Mouse (Mus musculus): ENCODE measurements around the gene Nucb1. TPM values are rescaled to one million over a fixed set of nuclear protein-coding genes. Genes with fewer than 3 reads are reported as not detected.

Nucb1 gene
- polyA plus RNA-seq, 1 experiment from 2014 or later: 199 TPM

DNA sequence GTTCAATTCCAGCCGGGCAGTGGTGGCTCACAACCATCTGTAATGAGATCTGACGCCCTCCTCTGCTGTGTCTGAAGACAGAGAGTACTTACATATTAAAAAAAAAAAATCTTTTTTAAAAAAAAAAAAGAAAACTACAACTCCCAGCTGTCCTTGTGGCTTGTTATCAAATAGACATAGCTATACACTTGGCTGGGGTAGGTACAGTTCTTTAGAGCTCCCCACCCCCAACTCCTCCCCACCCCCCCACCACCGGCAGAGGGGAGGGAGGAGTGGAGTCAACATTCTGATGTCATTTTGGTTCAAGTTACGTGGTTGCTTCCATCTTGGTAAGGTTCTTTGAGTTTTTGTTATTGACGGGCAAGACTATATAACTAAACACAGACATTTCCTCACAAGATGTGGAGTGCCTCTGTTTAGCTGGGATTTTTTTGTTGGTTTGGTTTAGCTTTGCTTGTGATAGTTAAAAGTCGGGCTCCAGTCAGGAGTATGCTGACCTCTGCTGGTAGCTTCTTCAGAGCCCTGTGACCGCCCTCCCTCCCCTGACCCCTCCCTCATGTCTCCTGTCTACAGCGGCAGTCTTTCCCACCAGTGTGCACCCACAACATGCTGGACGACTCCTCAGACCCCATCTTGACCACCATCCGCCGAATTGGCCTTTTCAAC lies 62.7 kb downstream of the Nucb1 start:
- no peak overlapping the region for H3K9ac ChIP-seq (ENCODE audit: low read length)
- WGBS: 40% methylated on average over 11 of the region's 11 CpGs
- ATAC-seq (ENCODE audit: low FRiP score, low TSS enrichment) (peak; percentile 17; the same call in 1 of the 2 replicates), DNase-seq (ENCODE audit: low spot score) (peak; percentile 63)
- TF ChIP-seq EP300 (optimal IDR thresholded peaks at IDR 0.05) (no peak), CTCF (IDR thresholded peaks at IDR 0.05; ENCODE audit: low read depth) (peak; percentile 74)
- no peaks in the 10 kb centered on the region for H3K4me1 ChIP-seq (replicated peaks; ENCODE audit: control insufficient read depth, insufficient read depth)
- H3K4me3 ChIP-seq (ENCODE audit: low read depth, low read length): no peak overlapping the region
- no peak overlapping the region for H3K27ac ChIP-seq (replicated peaks)
- H3K9me3 ChIP-seq (ENCODE audit: control insufficient read depth, low read length): no peaks in the 10 kb centered on the region
- H3K4me2 ChIP-seq (replicated peaks; ENCODE audit: low read depth): no peak overlapping the region
- no peaks in the 10 kb centered on the region for H3K27me3 ChIP-seq (ENCODE audit: control insufficient read depth, insufficient read depth, low read length)
- peaks cover 15% of the 10 kb centered on the region for H3K36me3 ChIP-seq (ENCODE audit: control insufficient read depth, insufficient read depth, low read length)

GRCm38 (mm10) chr7:45446589-45446988 lies 63.6 kb downstream of the Nucb1 start:
- TF ChIP-seq CTCF (IDR thresholded peaks at IDR 0.05; ENCODE audit: low read depth) (no peak), EP300 (optimal IDR thresholded peaks at IDR 0.05) (no peak)
- no peak overlapping the region for H3K9ac ChIP-seq (ENCODE audit: low read length)
- H3K4me3 ChIP-seq (ENCODE audit: low read depth, low read length): no peak overlapping the region
- no peaks in the 10 kb centered on the region for H3K4me1 ChIP-seq (replicated peaks; ENCODE audit: control insufficient read depth, insufficient read depth)
- ATAC-seq (ENCODE audit: low FRiP score, low TSS enrichment): no peak
- no peaks in the 10 kb centered on the region for H3K27me3 ChIP-seq (ENCODE audit: control insufficient read depth, insufficient read depth, low read length)
- H3K36me3 ChIP-seq (ENCODE audit: control insufficient read depth, insufficient read depth, low read length): peaks cover 12% of the 10 kb centered on the region
- H3K4me2 ChIP-seq (replicated peaks; ENCODE audit: low read depth): no peak overlapping the region
- no peak for DNase-seq (ENCODE audit: low spot score)
- no peak overlapping the region for H3K27ac ChIP-seq (replicated peaks)
- H3K9me3 ChIP-seq (ENCODE audit: control insufficient read depth, low read length): no peaks in the 10 kb centered on the region

DNA sequence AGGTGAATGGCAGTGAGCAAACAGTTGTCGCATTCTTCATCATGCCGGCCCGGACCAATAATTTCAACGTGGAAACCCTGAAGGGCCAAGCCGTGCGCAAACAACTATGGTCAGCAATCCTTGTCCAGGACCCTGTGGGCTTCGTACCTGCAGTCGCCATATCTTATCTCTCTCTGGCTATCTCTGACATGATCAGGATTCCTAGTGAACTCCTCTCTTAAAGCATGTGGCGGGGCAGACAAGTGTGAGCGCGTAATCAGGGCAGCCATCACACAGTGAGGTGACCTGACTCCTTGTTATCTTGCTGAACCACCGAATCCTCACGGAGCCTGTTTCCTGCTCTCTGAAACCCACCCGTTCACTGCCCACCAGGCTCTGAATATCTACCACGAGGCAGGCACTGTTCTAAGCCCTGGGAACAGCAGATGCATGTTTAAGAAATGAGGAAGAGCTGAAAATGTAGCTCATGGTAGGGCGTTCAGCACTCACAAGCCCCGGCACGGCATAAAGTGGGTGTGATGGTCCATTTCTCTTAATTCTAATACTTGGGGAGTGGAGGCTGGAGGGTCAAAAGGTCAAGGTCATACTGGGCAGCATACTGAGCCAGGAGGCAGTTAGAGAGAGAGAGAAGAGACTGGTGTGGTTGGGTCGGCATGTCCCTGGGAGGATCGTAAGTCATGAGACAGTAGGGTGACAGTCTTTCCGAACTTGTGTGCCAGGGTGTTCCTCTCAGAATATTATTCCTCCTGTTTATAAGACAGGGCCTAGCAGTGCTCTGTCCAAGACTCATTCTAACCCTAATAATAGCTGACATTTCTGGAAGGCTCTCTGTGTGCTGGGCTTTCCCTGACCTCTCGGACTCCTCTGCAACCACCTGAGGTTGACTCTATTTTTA lies 66.4 kb downstream of the Nucb1 start:
- peaks cover 12% of the 10 kb centered on the region for H3K36me3 ChIP-seq (ENCODE audit: control insufficient read depth, insufficient read depth, low read length)
- TF ChIP-seq CTCF (IDR thresholded peaks at IDR 0.05; ENCODE audit: low read depth) (no peak), EP300 (optimal IDR thresholded peaks at IDR 0.05) (no peak)
- H3K9ac ChIP-seq (ENCODE audit: low read length): no peak overlapping the region
- H3K27ac ChIP-seq (replicated peaks): no peak overlapping the region
- H3K27me3 ChIP-seq (ENCODE audit: control insufficient read depth, insufficient read depth, low read length): no peaks in the 10 kb centered on the region
- H3K4me1 ChIP-seq (replicated peaks; ENCODE audit: control insufficient read depth, insufficient read depth): no peaks in the 10 kb centered on the region
- 79% methylated on average over 22 of the region's 22 CpGs for WGBS
- no peaks in the 10 kb centered on the region for H3K9me3 ChIP-seq (ENCODE audit: control insufficient read depth, low read length)
- no peak overlapping the region for H3K4me2 ChIP-seq (replicated peaks; ENCODE audit: low read depth)
- H3K4me3 ChIP-seq (ENCODE audit: low read depth, low read length): no peak overlapping the region
- ATAC-seq (ENCODE audit: low FRiP score, low TSS enrichment): no peak
- DNase-seq (ENCODE audit: low spot score): no peak

Small RNA genes lying within 50 kb of the gene (microRNA-seq; reads per million reads assigned to microRNA genes)
- gene Gm22133: not detected

Other genes with a start within 250 kb of the Nucb1 start
- not detected in 2 replicates for gene Slc6a21, start 232.9 kb downstream of the Nucb1 start, polyA plus RNA-seq (2015; fragmentation: Nextera tagmentation; extraction: Ambion mirVana)
- gene Trpm4, start 176.6 kb downstream of the Nucb1 start, polyA plus RNA-seq (2015; fragmentation: Nextera tagmentation; extraction: Ambion mirVana): 22.7 and 23.7 TPM in 2 replicates
- gene Hrc, start 175.1 kb downstream of the Nucb1 start, polyA plus RNA-seq (2015; fragmentation: Nextera tagmentation; extraction: Ambion mirVana): 0.80 and 0.85 TPM in 2 replicates
- gene Ppfia3, start 143.4 kb downstream of the Nucb1 start, polyA plus RNA-seq (2015; fragmentation: Nextera tagmentation; extraction: Ambion mirVana): 6.0 and 7.1 TPM in 2 replicates
- 5.9 and 6.1 TPM in 2 replicates for gene Lin7b, start 139.8 kb downstream of the Nucb1 start, polyA plus RNA-seq (2015; fragmentation: Nextera tagmentation; extraction: Ambion mirVana)
- gene Snrnp70, start 114.7 kb downstream of the Nucb1 start, polyA plus RNA-seq (2015; fragmentation: Nextera tagmentation; extraction: Ambion mirVana): 73.7 and 78.8 TPM in 2 replicates
- gene Kcna7, start 104.8 kb downstream of the Nucb1 start, polyA plus RNA-seq (2015; fragmentation: Nextera tagmentation; extraction: Ambion mirVana): 0.15 and 0.17 TPM in 2 replicates
- gene Ntf5, start 96.7 kb downstream of the Nucb1 start, polyA plus RNA-seq (2015; fragmentation: Nextera tagmentation; extraction: Ambion mirVana): 1.5 and 1.8 TPM in 2 replicates
- gene Lhb, start 89.6 kb downstream of the Nucb1 start, polyA plus RNA-seq (2015; fragmentation: Nextera tagmentation; extraction: Ambion mirVana): not detected in 2 replicates
- gene Gys1, start 75.6 kb downstream of the Nucb1 start, polyA plus RNA-seq (2015; fragmentation: Nextera tagmentation; extraction: Ambion mirVana): 10.1 and 10.6 TPM in 2 replicates
- gene Ruvbl2, start 72.3 kb downstream of the Nucb1 start, polyA plus RNA-seq (2015; fragmentation: Nextera tagmentation; extraction: Ambion mirVana): 46.2 and 46.7 TPM in 2 replicates
- 3,647 and 3,760 TPM in 2 replicates for gene Ftl1, start 50.5 kb downstream of the Nucb1 start, polyA plus RNA-seq (2015; fragmentation: Nextera tagmentation; extraction: Ambion mirVana)
- 119 and 120 TPM in 2 replicates for gene Bax, start 43.5 kb downstream of the Nucb1 start, polyA plus RNA-seq (2015; fragmentation: Nextera tagmentation; extraction: Ambion mirVana)
- 0.32 and 0.42 TPM in 2 replicates for gene Tulp2, start 28.5 kb downstream of the Nucb1 start, polyA plus RNA-seq (2015; fragmentation: Nextera tagmentation; extraction: Ambion mirVana)
- gene Gm45808, start 23.6 kb downstream of the Nucb1 start, polyA plus RNA-seq (2015; fragmentation: Nextera tagmentation; extraction: Ambion mirVana): not detected in 2 replicates
- 1.1 and 1.3 TPM in 2 replicates for gene Dhdh, start 21.6 kb downstream of the Nucb1 start, polyA plus RNA-seq (2015; fragmentation: Nextera tagmentation; extraction: Ambion mirVana)
- 21.6 and 26.6 TPM in 2 replicates for gene Ppp1r15a, start 15.9 kb upstream of the Nucb1 start, polyA plus RNA-seq (2015; fragmentation: Nextera tagmentation; extraction: Ambion mirVana)
- gene Plekha4, start 15.9 kb upstream of the Nucb1 start, polyA plus RNA-seq (2015; fragmentation: Nextera tagmentation; extraction: Ambion mirVana): 7.9 and 8.0 TPM in 2 replicates
- 16.6 and 16.9 TPM in 2 replicates for gene Hsd17b14, start 44.5 kb upstream of the Nucb1 start, polyA plus RNA-seq (2015; fragmentation: Nextera tagmentation; extraction: Ambion mirVana)
- gene Bcat2, start 59.7 kb upstream of the Nucb1 start, polyA plus RNA-seq (2015; fragmentation: Nextera tagmentation; extraction: Ambion mirVana): 101 and 108 TPM in 2 replicates
- gene Fgf21, start 105.1 kb upstream of the Nucb1 start, polyA plus RNA-seq (2015; fragmentation: Nextera tagmentation; extraction: Ambion mirVana): 0.69 and 0.90 TPM in 2 replicates
- 1.8 and 2.3 TPM in 2 replicates for gene Fut1, start 106.9 kb upstream of the Nucb1 start, polyA plus RNA-seq (2015; fragmentation: Nextera tagmentation; extraction: Ambion mirVana)
- gene Izumo1, start 111.4 kb upstream of the Nucb1 start, polyA plus RNA-seq (2015; fragmentation: Nextera tagmentation; extraction: Ambion mirVana): 0.08 TPM in 2 replicates
- 5.4 and 6.3 TPM in 2 replicates for gene Rasip1, start 117.1 kb upstream of the Nucb1 start, polyA plus RNA-seq (2015; fragmentation: Nextera tagmentation; extraction: Ambion mirVana)
- gene Mamstr, start 129.6 kb upstream of the Nucb1 start, polyA plus RNA-seq (2015; fragmentation: Nextera tagmentation; extraction: Ambion mirVana): 4.6 and 5.5 TPM in 2 replicates
- gene Fut2, start 156.0 kb upstream of the Nucb1 start, polyA plus RNA-seq (2015; fragmentation: Nextera tagmentation; extraction: Ambion mirVana): 35.1 and 36.1 TPM in 2 replicates
- 0.41 and 0.45 TPM in 2 replicates for gene Ntn5, start 173.6 kb upstream of the Nucb1 start, polyA plus RNA-seq (2015; fragmentation: Nextera tagmentation; extraction: Ambion mirVana)
- gene Sec1, start 184.0 kb upstream of the Nucb1 start, polyA plus RNA-seq (2015; fragmentation: Nextera tagmentation; extraction: Ambion mirVana): 0.53 and 0.56 TPM in 2 replicates
- gene Car11, start 189.4 kb upstream of the Nucb1 start, polyA plus RNA-seq (2015; fragmentation: Nextera tagmentation; extraction: Ambion mirVana): 2.7 and 4.4 TPM in 2 replicates
- 8.8 and 12.6 TPM in 2 replicates for gene Dbp, start 194.7 kb upstream of the Nucb1 start, polyA plus RNA-seq (2015; fragmentation: Nextera tagmentation; extraction: Ambion mirVana)
- 893 and 919 TPM in 2 replicates for gene Rpl18, start 205.1 kb upstream of the Nucb1 start, polyA plus RNA-seq (2015; fragmentation: Nextera tagmentation; extraction: Ambion mirVana)
- gene Sphk2, start 207.6 kb upstream of the Nucb1 start, polyA plus RNA-seq (2015; fragmentation: Nextera tagmentation; extraction: Ambion mirVana): 23.6 and 24.5 TPM in 2 replicates
- gene Fam83e, start 210.8 kb upstream of the Nucb1 start, polyA plus RNA-seq (2015; fragmentation: Nextera tagmentation; extraction: Ambion mirVana): 21.6 and 24.8 TPM in 2 replicates
- gene Spaca4, start 215.4 kb upstream of the Nucb1 start, polyA plus RNA-seq (2015; fragmentation: Nextera tagmentation; extraction: Ambion mirVana): 0.39 and 0.56 TPM in 2 replicates

Measured in stomach, postnatal 0 days (tissue).